Mouse (Mus musculus) lung, adult 18-20 months (tissue): ENCODE measurements at regions not wholly inside any gene's neighbourhood (a gene's known extent, or its start where the extent isn't known, plus 50 kb on each side); places are given as distances from the start of the nearest gene placed in this dataset.
A peak's percentile ranks its signal among the peaks of the same experiment; 100 is the strongest.

Experiments used
- DNase-seq, 2 experiments: peaks; one replicate each; pipeline ENCODE4 v3.0.0; 2022; ENCODE audit warnings: mixed read lengths in 2 of 2

GRCm38 (mm10) chr13:48003126-48003525 lies 257.9 kb upstream of the Id4 start:
- DNase-seq = no peak

GRCm38 (mm10) chr13:48013336-48013750 lies 247.7 kb upstream of the Id4 start:
- no peak for DNase-seq

- DNase-seq = no peak
Observed at GRCm38 (mm10) chr13:48015296-48015695, 245.7 kb upstream of the Id4 start.

DNA sequence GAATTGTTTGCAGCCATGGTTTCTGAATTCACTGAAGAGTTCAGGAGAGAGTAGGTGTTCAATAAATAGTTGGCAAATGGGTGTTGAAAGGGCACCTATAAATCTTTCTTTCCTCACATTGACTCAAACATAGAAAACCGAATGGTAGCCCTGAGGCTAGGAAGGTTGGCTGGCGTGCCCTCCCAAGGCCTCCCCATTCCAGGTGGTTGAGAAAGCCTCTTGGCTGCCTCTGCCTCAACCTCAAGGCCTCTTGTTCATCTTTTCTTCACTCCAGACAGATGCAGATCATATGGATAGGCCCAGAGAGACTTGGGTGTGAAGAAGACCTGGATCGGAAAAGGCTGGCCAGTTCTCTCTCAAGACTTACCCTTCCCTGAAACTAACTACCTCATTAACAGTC lies 245.0 kb upstream of the Id4 start:
- no peak for DNase-seq

- DNase-seq = no peak
Observed at GRCm38 (mm10) chr13:48016606-48017005, 244.4 kb upstream of the Id4 start.

DNA sequence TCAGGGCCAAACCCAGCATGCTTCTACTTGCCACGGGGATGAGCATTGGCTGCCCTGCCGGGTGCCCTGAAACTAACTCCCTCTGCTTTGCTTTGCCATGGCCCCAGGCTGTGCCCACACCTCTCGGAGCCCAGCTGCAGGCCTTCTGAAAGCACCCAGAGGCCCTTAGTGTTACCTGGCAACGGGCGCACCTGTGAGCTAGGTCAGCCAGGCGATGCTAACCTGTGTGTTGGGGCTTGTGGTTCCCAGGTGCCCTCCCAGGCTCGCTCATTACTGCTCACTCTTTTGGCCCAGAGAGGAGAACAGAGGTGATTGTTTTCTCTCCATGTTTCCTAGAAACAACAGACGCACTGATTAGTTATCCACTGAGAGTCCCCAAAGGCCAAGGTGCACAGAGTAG lies 243.4 kb upstream of the Id4 start:
- peak in 1 of 2 experiments; percentile 19 for DNase-seq

GRCm38 (mm10) chr13:48018606-48019005 lies 242.4 kb upstream of the Id4 start:
- DNase-seq = no peak

GRCm38 (mm10) chr13:48022958-48023615 lies 237.9 kb upstream of the Id4 start:
- DNase-seq = no peak

- DNase-seq = peak; percentile 38 to 46
Observed at GRCm38 (mm10) chr13:48027775-48028489, 233.1 kb upstream of the Id4 start.

GRCm38 (mm10) chr13:48031491-48031890 lies 229.5 kb upstream of the Id4 start:
- no peak for DNase-seq

GRCm38 (mm10) chr13:48042172-48042571 lies 218.9 kb upstream of the Id4 start:
- DNase-seq = no peak

- DNase-seq = no peak
Observed at GRCm38 (mm10) chr13:48042572-48042971, 218.5 kb upstream of the Id4 start.

GRCm38 (mm10) chr13:48046201-48046750 lies 214.8 kb upstream of the Id4 start:
- no peak for DNase-seq

- DNase-seq = no peak
Observed at GRCm38 (mm10) chr13:48049796-48050195, 211.2 kb upstream of the Id4 start.

GRCm38 (mm10) chr13:48074630-48075029 lies 186.4 kb upstream of the Id4 start:
- DNase-seq = no peak

DNA sequence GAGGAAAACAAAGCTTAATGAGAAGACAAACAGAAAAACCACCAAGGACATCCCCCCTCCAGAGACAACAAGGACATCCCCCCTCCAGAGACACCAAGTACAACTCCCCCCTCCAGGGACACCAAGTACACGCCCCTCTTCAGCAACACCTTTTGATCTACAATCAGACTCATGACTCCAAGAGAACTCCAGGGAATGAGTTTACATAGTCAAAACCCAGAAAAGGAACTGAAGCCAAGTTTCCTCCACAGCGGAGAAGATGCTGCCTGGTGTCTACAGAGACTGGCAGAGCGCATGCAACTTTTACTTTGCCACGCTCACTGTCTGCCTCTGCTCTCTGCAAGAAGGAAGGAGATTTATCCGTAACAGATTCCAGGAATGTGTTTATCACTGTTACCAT lies 185.7 kb upstream of the Id4 start:
- no peak for DNase-seq

GRCm38 (mm10) chr13:48078214-48078613 lies 182.8 kb upstream of the Id4 start:
- no peak for DNase-seq

DNA sequence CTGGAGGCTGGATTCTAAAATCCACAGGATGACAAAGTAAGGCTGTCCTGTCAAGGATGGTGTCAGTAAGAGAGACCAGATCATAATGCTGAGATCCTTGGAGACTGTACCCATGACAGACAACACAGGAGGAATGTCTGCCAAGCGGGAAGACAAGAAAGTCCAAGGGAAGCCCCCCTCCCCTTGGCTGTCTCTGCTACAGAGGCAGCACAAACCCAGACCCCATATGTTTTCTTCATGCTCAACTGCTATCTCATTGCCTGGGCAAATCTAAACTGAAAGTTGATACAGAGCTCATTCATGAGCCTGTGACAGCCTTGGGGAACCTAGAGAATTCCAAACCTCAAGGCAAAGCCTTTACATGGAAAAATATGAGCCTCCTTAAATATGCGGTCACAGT lies 177.7 kb upstream of the Id4 start:
- DNase-seq = no peak

- no peak for DNase-seq
Observed at GRCm38 (mm10) chr13:48083807-48084206, 177.2 kb upstream of the Id4 start.

GRCm38 (mm10) chr13:48094275-48095035 lies 166.6 kb upstream of the Id4 start:
- no peak for DNase-seq

GRCm38 (mm10) chr13:48102156-48102555 lies 158.9 kb upstream of the Id4 start:
- DNase-seq = no peak

GRCm38 (mm10) chr13:48102576-48102975 lies 158.5 kb upstream of the Id4 start:
- no peak for DNase-seq

- DNase-seq = no peak
Observed at GRCm38 (mm10) chr13:48104766-48105165, 156.3 kb upstream of the Id4 start.

DNA sequence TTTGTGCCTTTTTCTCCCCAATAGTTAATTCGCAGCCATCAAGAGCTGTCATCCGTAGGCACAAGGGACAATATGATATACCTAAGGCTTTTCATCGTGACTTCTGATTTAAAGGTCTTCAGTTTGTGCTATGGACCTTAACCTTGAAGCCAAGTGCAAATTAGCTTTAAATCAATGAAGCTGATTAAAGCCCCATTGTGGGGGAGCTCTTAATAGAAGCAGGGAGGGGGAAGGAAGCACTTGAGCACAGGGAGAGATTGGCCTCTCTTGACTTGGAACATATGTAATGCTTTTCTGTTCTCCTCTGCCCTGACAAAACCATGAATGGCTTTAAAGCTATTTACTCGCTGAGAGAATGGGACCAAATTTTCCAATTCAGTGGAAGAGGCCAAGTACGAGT lies 154.1 kb upstream of the Id4 start:
- no peak for DNase-seq
